Mouse (Mus musculus) adrenal gland, postnatal 10 days (tissue): Measurements from ENCODE around the gene 2210407C18Rik. TPM values are rescaled to one million over a fixed set of nuclear protein-coding genes. Genes with fewer than 3 reads are reported as not detected.

Experiments
- DNase-seq: peaks from one replicate; pipeline ENCODE4 v3.0.0; 2021; ENCODE audit warnings: mixed read lengths
- long read RNA-seq, 2 experiments: library from polyadenylated mRNA; stranded (forward); transcript quantifications; one replicate each; pipeline ENCODE4 v2.0.0; 2021
- total RNA-seq, 2 experiments: library from RNA; stranded (reverse); gene quantifications; 2 replicates each; pipeline ENCODE4 v1.2.3; 2021

Gene 2210407C18Rik
- total RNA-seq = not detected
- long read RNA-seq, experiment 1 = 0 reads
- long read RNA-seq, experiment 2, partial matches to known transcripts = 0 of 1 reads
- long read RNA-seq, experiment 2, other reads (novel, unspliced or antisense) = 0 of 1 reads

- no peak for DNase-seq
Observed at GRCm38 (mm10) chr11:58615975-58616374, at the start of gene 2210407C18Rik. Gene 2210407C18Rik (minus strand): TSS chr11:58616075.

GRCm38 (mm10) chr11:58658596-58658995 is 42.7 kb upstream of the 2210407C18Rik start, which contains the start of gene Olfr322:
Gene Olfr322 (plus strand): TSS chr11:58658782.
- DNase-seq = no peak

GRCm38 (mm10) chr11:58655151-58655550 is 39.3 kb upstream of the 2210407C18Rik start:
- DNase-seq = no peak

GRCm38 (mm10) chr11:58643350-58643749 is 27.5 kb upstream of the 2210407C18Rik start:
- peak; percentile 10 for DNase-seq

- no peak for DNase-seq
Observed at GRCm38 (mm10) chr11:58641638-58642358, 25.9 kb upstream of the 2210407C18Rik start.

- no peak for DNase-seq
Observed at GRCm38 (mm10) chr11:58641057-58641456, 25.2 kb upstream of the 2210407C18Rik start.

GRCm38 (mm10) chr11:58640272-58640867 is 24.5 kb upstream of the 2210407C18Rik start, which contains the start of gene Trim58:
Gene Trim58 (plus strand): TSS chr11:58640465.
- DNase-seq = peak; percentile 20

GRCm38 (mm10) chr11:58638176-58638701 is 22.4 kb upstream of the 2210407C18Rik start:
- peak; percentile 47 for DNase-seq

GRCm38 (mm10) chr11:58636376-58636977 is 20.6 kb upstream of the 2210407C18Rik start:
- peak; percentile 67 for DNase-seq

- no peak for DNase-seq
Observed at GRCm38 (mm10) chr11:58634878-58635277, 19.0 kb upstream of the 2210407C18Rik start.

- DNase-seq = no peak
Observed at GRCm38 (mm10) chr11:58630401-58630800, 14.5 kb upstream of the 2210407C18Rik start, which contains the start of gene Olfr323. Gene Olfr323 (minus strand): TSS chr11:58630501.

GRCm38 (mm10) chr11:58626146-58626545 is 10.3 kb upstream of the 2210407C18Rik start:
- DNase-seq = no peak

- DNase-seq = no peak
Observed at GRCm38 (mm10) chr11:58618793-58619192, 2.9 kb upstream of the 2210407C18Rik start.

GRCm38 (mm10) chr11:58618369-58618768 is 2.5 kb upstream of the 2210407C18Rik start:
- DNase-seq = no peak

GRCm38 (mm10) chr11:58614526-58614925 is 1.3 kb downstream of the 2210407C18Rik start:
- DNase-seq = no peak

GRCm38 (mm10) chr11:58613359-58613758 is 2.5 kb downstream of the 2210407C18Rik start:
- no peak for DNase-seq

- DNase-seq = no peak
Observed at GRCm38 (mm10) chr11:58607030-58607429, 8.8 kb downstream of the 2210407C18Rik start.

- DNase-seq = no peak
Observed at GRCm38 (mm10) chr11:58606177-58606919, 9.5 kb downstream of the 2210407C18Rik start.

- DNase-seq = no peak
Observed at GRCm38 (mm10) chr11:58605228-58605627, 10.6 kb downstream of the 2210407C18Rik start.

GRCm38 (mm10) chr11:58604688-58605087 is 11.2 kb downstream of the 2210407C18Rik start:
- no peak for DNase-seq

GRCm38 (mm10) chr11:58602800-58603560 is 12.9 kb downstream of the 2210407C18Rik start:
- DNase-seq = no peak
